8 mouse cellular contexts compared by ENCODE assay signal in genomic region chr13:49682233-49682846, GRCm38 (mm10). TPM values are rescaled to one million over a fixed set of nuclear protein-coding genes. Genes with fewer than 3 reads are reported as not detected.
A peak's percentile ranks its signal among the peaks of the same experiment; 100 is the strongest.
DNase-seq lines count a peak whose midpoint lies in the region; ATAC-seq and TF ChIP-seq lines count a peak whose summit lies in the region.

No protein-coding gene starts in this region.

- DNase-seq in heart, embryonic 10.5 days (ENCODE audit: low spot score) = no peak
- no peak for DNase-seq in heart, postnatal 36 days
- DNase-seq in MEL (ENCODE audit: low read depth, low spot score) (no peak), MN1 (ENCODE audit: low spot score) (no peak)
- DNase-seq in adrenal gland, adult 2 months = no peak

- TF ChIP-seq EP300 in MEL (IDR thresholded peaks at IDR 0.05; ENCODE audit: low read depth in 1 of 2, low read length in 2 of 2) = no peak

- H3K79me2 ChIP-seq in MEL (ENCODE audit: control insufficient read depth, insufficient read depth, low read length, poor library complexity) = peaks cover 51% of the 10 kb centered on the region

- H3K4me1 ChIP-seq in heart, embryonic 10.5 days = peaks cover 11% of the 10 kb centered on the region; the same call in 1 of the 2 replicates
- peaks cover 0 to 16% of the 10 kb centered on the region in 2 experiments; a peak in 3 of 4 replicates for H3K4me1 ChIP-seq in MEL (ENCODE audit: control insufficient read depth in 1 of 2, insufficient read depth in 2 of 2, low read length in 2 of 2)
- peaks cover 24% of the 10 kb centered on the region for H3K4me1 ChIP-seq in forebrain, embryonic 16.5 days (replicated peaks; ENCODE audit: control insufficient read depth, insufficient read depth, low read length)
- peaks cover 20% of the 10 kb centered on the region for H3K4me1 ChIP-seq in limb, embryonic 12.5 days (replicated peaks)
- no peaks in the 10 kb centered on the region for H3K4me1 ChIP-seq in olfactory bulb, adult 2 months (ENCODE audit: control insufficient read depth, insufficient read depth, low read length)

- H3K27me3 ChIP-seq in heart, embryonic 10.5 days (ENCODE audit: insufficient read depth, poor library complexity, severe bottlenecking) = no peaks in the 10 kb centered on the region
- H3K27me3 ChIP-seq in MEL (ENCODE audit: control insufficient read depth in 1 of 2, insufficient read depth in 2 of 2, low read length in 2 of 2) = no peaks in the 10 kb centered on the region
- no peaks in the 10 kb centered on the region for H3K27me3 ChIP-seq in forebrain, embryonic 16.5 days (replicated peaks; ENCODE audit: control insufficient read depth, insufficient read depth, low read length)
- H3K27me3 ChIP-seq in limb, embryonic 12.5 days = no peaks in the 10 kb centered on the region

- intact Hi-C loops in heart, postnatal 36 days (cut with DNase I) = no loop called here

- no peak for TF ChIP-seq RAD21 in MEL (IDR thresholded peaks at IDR 0.05; ENCODE audit: low read depth, low read length)

- peak overlapping the region; percentile 84 for H3K4me3 ChIP-seq in heart, embryonic 10.5 days
- H3K4me3 ChIP-seq in MEL (ENCODE audit: control insufficient read depth in 1 of 2, insufficient read depth in 1 of 2, low read depth in 2 of 2, low read length in 2 of 2) = peak overlapping the region; percentile 76 to 79
- peak overlapping the region; percentile 92 for H3K4me3 ChIP-seq in forebrain, embryonic 16.5 days (replicated peaks; ENCODE audit: low read length)
- peak overlapping the region; percentile 59 for H3K4me3 ChIP-seq in limb, embryonic 12.5 days (replicated peaks)
- peak overlapping the region; percentile 92 for H3K4me3 ChIP-seq in olfactory bulb, adult 2 months (ENCODE audit: insufficient read depth, low read depth, low read length)

- under 1% methylated on average over 20 of the region's 20 CpGs for WGBS in heart, embryonic 10.5 days
- 1% methylated on average over 20 of the region's 20 CpGs for WGBS in forebrain, embryonic 16.5 days
- under 1% methylated on average over 20 of the region's 20 CpGs for WGBS in limb, embryonic 12.5 days
- under 1% methylated on average over 20 of the region's 20 CpGs for WGBS in olfactory bulb, adult 2 months

- H3K36me3 ChIP-seq in heart, embryonic 10.5 days = peaks cover 15% of the 10 kb centered on the region; the same call in 1 of the 2 replicates
- H3K36me3 ChIP-seq in MEL (ENCODE audit: control insufficient read depth in 1 of 2, insufficient read depth in 2 of 2, low read length in 2 of 2) = peaks cover 18 to 31% of the 10 kb centered on the region in 2 experiments
- H3K36me3 ChIP-seq in forebrain, embryonic 16.5 days (ENCODE audit: control insufficient read depth, insufficient read depth) = peaks cover 6% of the 10 kb centered on the region; the same call in 1 of the 2 replicates
- peaks cover 12% of the 10 kb centered on the region; the same call in 1 of the 2 replicates for H3K36me3 ChIP-seq in limb, embryonic 12.5 days

- peak overlapping the region; percentile 80 for H3K4me2 ChIP-seq in forebrain, embryonic 16.5 days (ENCODE audit: low read length)
- H3K4me2 ChIP-seq in limb, embryonic 12.5 days = peak overlapping the region; percentile 91

- H3K9ac ChIP-seq in MEL (ENCODE audit: control insufficient read depth, low read depth, low read length, poor library complexity, severe bottlenecking) = peak overlapping the region; percentile 85
- peak overlapping the region; percentile 86 for H3K9ac ChIP-seq in forebrain, embryonic 16.5 days (replicated peaks; ENCODE audit: low read depth, low read length)
- H3K9ac ChIP-seq in limb, embryonic 12.5 days (replicated peaks) = peak overlapping the region; percentile 69

- TF ChIP-seq POLR2A in MEL (IDR thresholded peaks at IDR 0.05; ENCODE audit: control insufficient read depth in 1 of 2, insufficient read depth in 1 of 2, low read depth in 1 of 2, low read length in 2 of 2, poor library complexity in 1 of 2) = 0 out of 4 replicates have a peak, but pooled peaks of 1 of the 2 experiments have one; percentile 59
- no peak for TF ChIP-seq POLR2A in olfactory bulb, adult 2 months (IDR thresholded peaks at IDR 0.05; ENCODE audit: insufficient read depth, low read depth, low read length)

- no peaks in the 10 kb centered on the region for H3K9me3 ChIP-seq in heart, embryonic 10.5 days
- no peaks in the 10 kb centered on the region for H3K9me3 ChIP-seq in MEL (replicated peaks; ENCODE audit: insufficient read depth, low read length)
- no peaks in the 10 kb centered on the region for H3K9me3 ChIP-seq in forebrain, embryonic 16.5 days (ENCODE audit: control insufficient read depth, low read length)
- no peaks in the 10 kb centered on the region for H3K9me3 ChIP-seq in limb, embryonic 12.5 days

- peak overlapping the region; percentile 86 for H3K27ac ChIP-seq in heart, embryonic 10.5 days
- peak overlapping the region; percentile 72 for H3K27ac ChIP-seq in MEL (ENCODE audit: control insufficient read depth, low read depth, low read length)
- peak overlapping the region; percentile 66; the same call in 1 of the 2 replicates for H3K27ac ChIP-seq in forebrain, embryonic 16.5 days (ENCODE audit: low read length)
- H3K27ac ChIP-seq in limb, embryonic 12.5 days = peak overlapping the region; percentile 26; the same call in 1 of the 2 replicates
- H3K27ac ChIP-seq in olfactory bulb, adult 2 months (ENCODE audit: insufficient read depth, low read depth, low read length) = 0 out of 2 replicates have a peak overlapping the region, but pooled peaks have one; percentile 34

- no peak for TF ChIP-seq CTCF in MEL (IDR thresholded peaks at IDR 0.05 in 2 of 3, conservative IDR thresholded peaks at IDR 0.05 in 1 of 3; ENCODE audit: control insufficient read depth in 1 of 3, insufficient read depth in 1 of 3, low read depth in 2 of 3, low read length in 3 of 3, poor library complexity in 1 of 3, severe bottlenecking in 1 of 3)
- TF ChIP-seq CTCF in olfactory bulb, adult 2 months (IDR thresholded peaks at IDR 0.05; ENCODE audit: insufficient read depth, low read depth, low read length) = no peak

- peak; percentile 2; the same call in 1 of the 2 replicates for ATAC-seq in forebrain, embryonic 16.5 days
- no peak for ATAC-seq in limb, embryonic 12.5 days (ENCODE audit: insufficient number of reproducible peaks, insufficient read depth, low FRiP score, low TSS enrichment, low read depth)

TF ChIP-seq in MEL, 35 proteins besides CTCF, POLR2A, EP300 and RAD21:
- peak; percentile 48 for TF ChIP-seq MXI1 (IDR thresholded peaks at IDR 0.05; ENCODE audit: low read depth, low read length)
- TF ChIP-seq NRF1 (IDR thresholded peaks at IDR 0.05; ENCODE audit: insufficient read depth, low read depth, low read length, poor library complexity, severe bottlenecking) = no peak
- 0 out of 2 replicates have a peak, but pooled peaks have one; percentile 56 for TF ChIP-seq JUND (IDR thresholded peaks at IDR 0.05; ENCODE audit: low read depth, low read length)

RNA-seq across cellular contexts. Expression of gene Iars, which starts 0.4 kb away (rescaled TPM):
- polyA plus RNA-seq in heart, embryonic 10.5 days (2016; fragmentation: Nextera tagmentation; extraction: Ambion mirVana) = 83.5 and 89.3 TPM in 2 replicates
- total RNA-seq in heart, postnatal 36 days (2021) = 10 to 100 TPM; 68.4 to 68.7 TPM
- 86.4 and 115 TPM in 2 replicates for total RNA-seq in MEL (2012; rRNA removed)
- polyA plus RNA-seq in MEL (2012; ENCODE audit: insufficient read depth in 1 of 2, insufficient read length in 2 of 2, low read depth in 1 of 2, low replicate concordance in 2 of 2, missing spikeins in 1 of 2) = 1,000 to 10,000 TPM in 1 of 2 experiments, 100 to 1,000 TPM in 1; 178 to 4,419 TPM
- polyA plus RNA-seq in forebrain, embryonic 16.5 days (2015; fragmentation: Nextera tagmentation; extraction: Ambion mirVana) = 63.9 and 64.3 TPM in 2 replicates
- polyA plus RNA-seq in limb, embryonic 12.5 days (2016; fragmentation: Nextera tagmentation; extraction: Ambion mirVana) = 75.3 and 78.8 TPM in 2 replicates
- polyA plus RNA-seq in olfactory bulb, adult 2 months (2012; ENCODE audit: insufficient read depth, insufficient read length, low replicate concordance, missing spikeins) = not detected in 2 replicates
- 10 to 100 TPM; 65.8 to 78.3 TPM for total RNA-seq in adrenal gland, adult 2 months (2021)
- polyA plus RNA-seq in adrenal gland, adult 2 months (2012; rRNA removed) = 6.6 and 9.3 TPM in 2 replicates

RNA-seq across cellular contexts. Expression of gene Nol8, which starts 29.5 kb away (rescaled TPM):
- 15.7 and 16.9 TPM in 2 replicates for polyA plus RNA-seq in heart, embryonic 10.5 days (2016; fragmentation: Nextera tagmentation; extraction: Ambion mirVana)
- total RNA-seq in heart, postnatal 36 days (2021) = 10 to 100 TPM; 20.6 to 21.1 TPM
- 23.6 and 26.2 TPM in 2 replicates for total RNA-seq in MEL (2012; rRNA removed)
- polyA plus RNA-seq in MEL (2012; ENCODE audit: insufficient read depth in 1 of 2, insufficient read length in 2 of 2, low read depth in 1 of 2, low replicate concordance in 2 of 2, missing spikeins in 1 of 2) = 100 to 1,000 TPM in 1 of 2 experiments, 10 to 100 TPM in 1; 20.1 to 484 TPM
- 24.4 and 25.2 TPM in 2 replicates for polyA plus RNA-seq in forebrain, embryonic 16.5 days (2015; fragmentation: Nextera tagmentation; extraction: Ambion mirVana)
- 18.8 and 21.0 TPM in 2 replicates for polyA plus RNA-seq in limb, embryonic 12.5 days (2016; fragmentation: Nextera tagmentation; extraction: Ambion mirVana)
- polyA plus RNA-seq in olfactory bulb, adult 2 months (2012; ENCODE audit: insufficient read depth, insufficient read length, low replicate concordance, missing spikeins) = not detected in 2 replicates
- 10 to 100 TPM; 21.7 to 33.0 TPM for total RNA-seq in adrenal gland, adult 2 months (2021)
- polyA plus RNA-seq in adrenal gland, adult 2 months (2012; rRNA removed) = 0.19 and 0.22 TPM in 2 replicates

RNA-seq across cellular contexts. Expression of gene Cenpp, which starts 29.8 kb away (rescaled TPM):
- 25.3 and 27.7 TPM in 2 replicates for polyA plus RNA-seq in heart, embryonic 10.5 days (2016; fragmentation: Nextera tagmentation; extraction: Ambion mirVana)
- total RNA-seq in heart, postnatal 36 days (2021) = 1 to 10 TPM; 1.8 to 3.1 TPM
- 16.2 and 17.9 TPM in 2 replicates for total RNA-seq in MEL (2012; rRNA removed)
- polyA plus RNA-seq in MEL (2012; ENCODE audit: insufficient read depth in 1 of 2, insufficient read length in 2 of 2, low read depth in 1 of 2, low replicate concordance in 2 of 2, missing spikeins in 1 of 2) = 10 to 100 TPM in 1 of 2 experiments, not detected in 1; 13.2 TPM
- 10.6 and 11.8 TPM in 2 replicates for polyA plus RNA-seq in forebrain, embryonic 16.5 days (2015; fragmentation: Nextera tagmentation; extraction: Ambion mirVana)
- 34.1 and 34.5 TPM in 2 replicates for polyA plus RNA-seq in limb, embryonic 12.5 days (2016; fragmentation: Nextera tagmentation; extraction: Ambion mirVana)
- polyA plus RNA-seq in olfactory bulb, adult 2 months (2012; ENCODE audit: insufficient read depth, insufficient read length, low replicate concordance, missing spikeins) = not detected in 2 replicates
- total RNA-seq in adrenal gland, adult 2 months (2021) = 1 to 10 TPM in 1 of 2 experiments, under 1 TPM in 1; 0.79 to 1.0 TPM
- 0.12 and 0.39 TPM in 2 replicates for polyA plus RNA-seq in adrenal gland, adult 2 months (2012; rRNA removed)

Comparison
In these comparisons a context has a peak if more than half of its experiments do, and no peak if none do; other contexts are left out.
1. H3K27ac ChIP-seq: peak in every context shown above with its lines; median percentile 86 in heart, embryonic 10.5 days; 72 in MEL; 66 in forebrain, embryonic 16.5 days; 34 in olfactory bulb, adult 2 months; 26 in limb, embryonic 12.5 days.
2. RNA of gene Nol8, which starts 29.5 kb away (polyA plus RNA-seq): 20.1 to 484 TPM in MEL, not detected in olfactory bulb, adult 2 months, 24.4 to 25.2 TPM in forebrain, embryonic 16.5 days, 18.8 to 21.0 TPM in limb, embryonic 12.5 days and 15.7 to 16.9 TPM in heart, embryonic 10.5 days; 0.19 to 0.22 TPM in adrenal gland, adult 2 months; every median in the first group is over 10 times any median in the second.
3. Peak in every context shown above with its lines, with median percentiles within 50 percentile points of each other: H3K4me3 ChIP-seq and H3K9ac ChIP-seq.